Mouse (Mus musculus) E14TG2a.4 (cell line): ENCODE results near the gene Slc25a21.
A peak's percentile ranks its signal among the peaks of the same experiment; 100 is the strongest.

Experiments
- H3K27me3 ChIP-seq: 2 replicates; pipeline ENCODE4 v1.6.1; 2014; ENCODE audit warnings: low read length, control low read depth; ENCODE audit not compliant: insufficient read depth
- H3K36me3 ChIP-seq: 2 replicates; pipeline ENCODE4 v1.6.1; 2014; ENCODE audit warnings: low read length, control low read depth; ENCODE audit not compliant: insufficient read depth
- H3K4me1 ChIP-seq: replicated peaks from 2 replicates; pipeline ENCODE4 v1.6.1; 2014; ENCODE audit warnings: low read depth, low read length, control low read depth
- H3K4me3 ChIP-seq: replicated peaks from 2 replicates; pipeline ENCODE4 v1.5.1; 2014; ENCODE audit warnings: mild to moderate bottlenecking, low read length
- H3K9me3 ChIP-seq: 2 replicates; pipeline ENCODE4 v1.6.1; 2014; ENCODE audit warnings: low read length, control low read depth
- CTCF ChIP-seq: conservative IDR thresholded peaks from 2 replicates; pipeline ENCODE4 v1.5.1; 2014; ENCODE audit warnings: low read length
- NANOG ChIP-seq: IDR thresholded peaks from 2 replicates; pipeline ENCODE4 v1.6.1; 2014; ENCODE audit warnings: borderline replicate concordance, low read length, mixed read lengths
- POU5F1 ChIP-seq: IDR thresholded peaks from 2 replicates; pipeline ENCODE4 v1.6.1; 2014; ENCODE audit warnings: low read length, borderline replicate concordance

Gene Slc25a21

DNA sequence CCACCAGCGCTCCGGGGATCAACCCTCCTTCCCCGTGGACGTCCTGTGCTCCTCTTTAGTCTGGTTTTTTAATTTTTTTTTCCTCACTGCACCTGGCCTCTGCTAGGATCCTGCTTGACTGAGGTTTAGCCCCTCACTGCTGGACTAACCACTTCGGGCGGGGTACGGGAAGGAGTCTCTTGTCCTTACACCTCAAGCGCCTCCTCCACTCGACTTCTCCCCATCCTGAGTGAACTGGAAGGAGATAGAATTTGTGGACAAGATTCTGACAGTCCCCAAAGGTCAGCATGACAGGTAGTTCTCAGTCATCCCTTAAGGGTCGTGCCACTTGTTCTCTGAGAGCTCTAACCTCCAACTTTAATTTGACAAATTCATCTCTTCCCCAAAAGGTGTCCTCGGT lies 502.3 kb downstream of the Slc25a21 start:
- no peak for TF ChIP-seq NANOG
- no peak for TF ChIP-seq CTCF
- no peak for TF ChIP-seq POU5F1
- H3K9me3 ChIP-seq, result no peaks in the 10 kb centered on the region
- H3K4me1 ChIP-seq, result peaks cover 66% of the 10 kb centered on the region
- peaks cover 96% of the 10 kb centered on the region for H3K27me3 ChIP-seq
- H3K4me3 ChIP-seq, result peak overlapping the region; percentile 71
- no peaks in the 10 kb centered on the region for H3K36me3 ChIP-seq

DNA sequence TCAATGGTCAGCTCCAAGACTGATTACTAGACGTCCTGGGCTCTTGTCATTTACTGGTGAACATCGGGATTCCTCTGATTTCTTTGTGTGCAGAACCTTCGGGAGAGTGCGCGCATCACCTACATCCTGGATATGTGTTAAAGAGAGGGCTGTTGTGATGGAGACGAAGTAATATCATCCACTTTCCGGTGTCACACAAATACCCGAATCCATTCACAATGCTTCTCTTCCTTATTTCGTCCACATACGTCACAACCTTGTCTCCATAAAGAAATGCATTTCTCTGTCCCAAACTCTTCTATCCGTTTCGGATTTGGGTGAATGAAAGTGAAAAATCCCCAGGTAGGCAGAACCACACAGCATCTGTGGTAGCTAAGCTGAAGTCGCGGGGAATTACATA lies 502.9 kb downstream of the Slc25a21 start:
- H3K4me1 ChIP-seq, result peaks cover 67% of the 10 kb centered on the region
- TF ChIP-seq NANOG, result no peak
- TF ChIP-seq POU5F1, result no peak
- TF ChIP-seq CTCF, result no peak
- H3K9me3 ChIP-seq, result no peaks in the 10 kb centered on the region
- peaks cover 96% of the 10 kb centered on the region for H3K27me3 ChIP-seq
- H3K4me3 ChIP-seq, result no peak overlapping the region
- no peaks in the 10 kb centered on the region for H3K36me3 ChIP-seq

DNA sequence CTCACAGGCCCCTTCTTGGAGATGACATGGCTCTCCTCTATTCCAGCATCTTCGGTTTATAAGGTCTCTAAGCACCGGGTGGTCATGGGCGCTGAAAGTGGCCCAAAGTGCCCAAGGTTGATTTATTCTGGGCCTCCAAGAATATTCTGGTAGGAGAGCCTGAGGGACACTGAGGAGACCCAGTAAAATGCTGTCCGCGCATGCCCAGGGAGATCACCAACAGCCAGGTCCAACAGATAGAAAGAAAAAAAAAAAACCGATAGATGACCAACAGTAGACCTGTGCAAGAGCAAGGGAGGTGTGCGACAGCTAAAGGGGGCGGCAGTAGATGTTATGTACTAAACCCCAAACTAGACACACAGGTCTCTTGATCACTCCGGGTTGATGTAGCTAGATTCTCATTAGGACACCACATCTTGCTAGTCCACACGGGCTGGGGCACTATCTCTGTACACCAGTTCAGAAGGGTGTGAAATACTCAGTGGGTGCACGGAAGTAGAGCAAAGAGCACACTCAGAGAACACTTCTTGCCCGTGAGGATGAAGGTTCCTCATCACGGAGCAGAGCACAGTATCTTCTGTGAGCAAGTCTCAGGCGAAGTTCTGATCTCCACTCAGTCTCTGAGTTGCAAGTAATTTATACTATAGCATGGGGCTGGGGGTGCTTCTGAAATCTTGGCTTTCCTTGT lies 503.7 kb downstream of the Slc25a21 start:
- no peak overlapping the region for H3K4me3 ChIP-seq
- TF ChIP-seq NANOG, result no peak
- no peak for TF ChIP-seq POU5F1
- no peak for TF ChIP-seq CTCF
- no peaks in the 10 kb centered on the region for H3K36me3 ChIP-seq
- H3K27me3 ChIP-seq, result peaks cover 99% of the 10 kb centered on the region
- no peaks in the 10 kb centered on the region for H3K9me3 ChIP-seq
- H3K4me1 ChIP-seq, result peaks cover 75% of the 10 kb centered on the region

DNA sequence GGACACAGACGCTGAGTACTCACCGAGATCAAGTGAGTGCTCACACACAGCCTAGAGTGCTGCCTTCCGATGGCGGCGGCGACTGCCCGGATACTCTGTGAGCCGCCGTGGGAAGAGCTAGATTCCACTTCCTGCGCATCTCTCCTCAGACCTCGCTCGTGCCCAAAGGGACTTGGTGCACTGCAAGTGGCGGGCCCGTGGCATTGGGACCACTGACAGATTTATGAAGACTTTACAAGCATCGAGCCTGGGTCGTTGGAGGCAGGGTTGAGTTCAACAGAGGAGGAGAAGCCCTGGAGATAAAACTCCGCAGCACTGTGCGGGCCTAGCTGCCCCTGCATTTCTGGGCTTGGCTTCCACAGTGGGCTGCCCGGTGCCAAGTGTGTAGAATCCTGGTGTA lies 504.7 kb downstream of the Slc25a21 start:
- Histone ChIP-seq H3K36me3 (no peaks in the 10 kb centered on the region), H3K4me1 (peaks cover 71% of the 10 kb centered on the region), H3K9me3 (no peaks in the 10 kb centered on the region), H3K4me3 (0 out of 2 replicates have a peak overlapping the region, but pooled peaks have one; percentile 3), H3K27me3 (peaks cover 99% of the 10 kb centered on the region)
- TF ChIP-seq CTCF (no peak), NANOG (no peak), POU5F1 (no peak)

DNA sequence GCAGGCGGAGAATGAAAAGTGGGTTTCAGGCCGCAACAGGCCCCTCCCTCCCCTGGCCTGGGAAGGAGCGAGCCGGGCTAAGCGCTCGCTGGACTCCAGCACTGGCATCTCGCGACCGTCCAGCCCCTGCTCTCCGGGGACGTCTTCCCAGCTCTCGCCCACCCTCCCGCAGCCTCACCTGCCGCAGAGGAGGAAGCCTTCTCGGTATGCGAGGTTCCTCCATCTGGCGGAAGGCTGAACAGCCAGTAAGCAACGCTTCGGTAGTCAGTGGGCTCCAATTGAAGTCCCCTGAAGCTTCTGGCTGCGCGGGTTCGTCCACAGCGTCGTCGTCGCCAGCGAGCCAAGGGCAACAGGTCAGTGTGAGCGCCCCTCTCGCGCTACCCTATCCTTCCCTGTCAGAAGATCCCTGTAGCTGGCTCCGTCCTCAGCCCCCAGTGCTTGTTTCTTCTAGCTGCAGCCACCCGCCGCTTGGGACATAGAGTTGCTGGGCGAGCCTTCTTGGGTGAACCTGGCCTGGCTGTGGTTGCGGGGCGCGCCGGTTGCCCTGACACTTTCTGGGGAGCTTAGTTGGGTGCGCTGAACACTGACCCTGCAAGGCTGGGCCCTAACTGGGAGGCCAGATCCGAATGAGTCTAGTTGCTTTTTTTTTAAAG lies 505.7 kb downstream of the Slc25a21 start, which contains the start of gene Pax9:
TSS of gene Pax9 (plus strand) at position 341 of the 653 bp plus-strand sequence.
- TF ChIP-seq CTCF (no peak), NANOG (no peak), POU5F1 (no peak)
- Histone ChIP-seq H3K4me1 (peaks cover 61% of the 10 kb centered on the region), H3K36me3 (no peaks in the 10 kb centered on the region), H3K9me3 (no peaks in the 10 kb centered on the region), H3K4me3 (peak within 1 kb of the TSS; percentile 43), H3K27me3 (peaks cover 96% of the 10 kb centered on the region)

DNA sequence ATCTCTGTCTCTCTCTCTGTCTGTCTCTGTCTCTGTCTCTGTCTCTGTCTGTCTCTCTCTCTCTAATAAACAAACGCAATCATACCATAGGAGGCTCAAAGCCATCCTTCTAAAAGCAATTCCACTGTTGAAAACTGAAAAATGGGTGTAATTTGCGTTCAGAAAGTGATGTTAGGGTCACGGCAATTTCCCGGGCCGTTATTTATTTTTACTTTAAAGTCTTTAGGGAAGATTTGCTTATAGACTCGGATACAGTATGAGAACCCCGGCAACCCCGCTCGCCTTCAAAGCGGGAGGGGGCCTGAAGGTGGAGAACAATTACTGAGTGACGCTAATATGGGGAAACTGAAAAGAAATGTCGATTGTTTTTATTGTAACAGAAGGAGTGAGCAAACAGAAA lies 506.3 kb downstream of the Slc25a21 start:
- TF ChIP-seq POU5F1, result no peak
- TF ChIP-seq CTCF, result no peak
- no peak for TF ChIP-seq NANOG
- Histone ChIP-seq H3K4me1 (peaks cover 55% of the 10 kb centered on the region), H3K9me3 (no peaks in the 10 kb centered on the region), H3K4me3 (peak overlapping the region; percentile 43; the same call in 1 of the 2 replicates), H3K36me3 (no peaks in the 10 kb centered on the region), H3K27me3 (peaks cover 95% of the 10 kb centered on the region)

DNA sequence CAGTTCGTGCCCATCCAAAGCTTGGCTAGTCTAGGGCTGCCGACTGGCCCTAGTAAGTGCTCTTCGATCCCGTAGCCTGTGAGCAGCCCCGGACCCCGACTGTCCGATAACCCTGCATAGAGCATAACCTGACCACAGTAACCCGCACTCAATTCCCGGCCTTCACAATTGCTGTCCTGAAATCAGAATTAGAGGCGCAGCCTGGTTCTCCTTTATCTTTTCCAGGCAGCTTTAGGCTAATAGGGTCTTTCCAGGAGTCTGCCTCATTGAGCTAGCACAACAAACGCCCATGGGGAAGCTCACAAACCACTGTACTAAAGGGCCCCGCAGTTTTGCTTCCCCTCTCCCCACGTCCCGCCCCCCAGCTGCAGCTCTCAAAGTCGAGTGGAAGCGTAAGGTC lies 506.9 kb downstream of the Slc25a21 start:
- Histone ChIP-seq H3K4me3 (no peak overlapping the region), H3K36me3 (no peaks in the 10 kb centered on the region), H3K27me3 (peaks cover 93% of the 10 kb centered on the region), H3K4me1 (peaks cover 50% of the 10 kb centered on the region), H3K9me3 (no peaks in the 10 kb centered on the region)
- TF ChIP-seq NANOG, result no peak
- no peak for TF ChIP-seq POU5F1
- TF ChIP-seq CTCF, result no peak

DNA sequence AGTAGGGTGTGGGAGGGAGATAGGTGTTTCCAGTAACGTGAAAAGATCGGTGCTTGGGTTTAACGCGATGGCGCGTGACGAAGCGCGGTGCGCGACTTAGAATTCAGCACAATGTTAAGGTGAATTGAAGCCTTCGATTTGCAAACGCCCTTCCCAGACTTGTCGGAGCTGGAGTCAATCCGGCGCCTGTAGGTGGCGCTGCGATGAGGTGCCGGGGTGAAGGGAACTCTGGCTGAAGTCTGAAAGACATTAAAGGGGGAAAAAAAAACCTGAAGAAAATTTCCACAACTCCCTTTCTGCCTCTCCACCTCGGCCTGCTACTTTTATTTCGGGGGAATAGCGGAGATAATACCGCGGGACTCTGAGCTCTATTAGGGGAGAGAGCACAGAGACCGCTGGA lies 507.5 kb downstream of the Slc25a21 start:
- Histone ChIP-seq H3K9me3 (no peaks in the 10 kb centered on the region), H3K27me3 (peaks cover 90% of the 10 kb centered on the region), H3K4me1 (peaks cover 45% of the 10 kb centered on the region), H3K36me3 (no peaks in the 10 kb centered on the region), H3K4me3 (peak overlapping the region; percentile 32; the same call in 1 of the 2 replicates)
- no peak for TF ChIP-seq NANOG
- no peak for TF ChIP-seq POU5F1
- peak; percentile 52 for TF ChIP-seq CTCF

DNA sequence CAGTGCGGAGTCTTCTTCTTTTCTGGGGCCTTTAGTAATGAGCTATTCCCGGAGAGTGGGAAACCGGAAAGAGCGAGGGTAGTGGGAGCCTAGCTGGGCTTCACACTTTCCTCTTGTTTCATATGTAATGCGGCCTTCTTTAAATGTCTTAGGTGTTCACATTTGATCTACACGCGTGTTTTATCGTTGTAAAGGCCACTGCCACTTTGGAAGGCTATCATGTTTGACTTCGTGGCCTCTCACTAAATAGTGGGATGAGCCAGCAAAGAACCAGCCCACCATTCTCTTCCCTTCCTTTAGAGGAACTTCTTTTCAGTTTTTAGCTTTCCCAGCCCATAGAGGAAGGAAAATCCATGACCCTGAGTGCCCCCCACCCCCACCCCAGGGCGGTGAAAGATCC lies 507.9 kb downstream of the Slc25a21 start:
- peaks cover 41% of the 10 kb centered on the region for H3K4me1 ChIP-seq
- H3K36me3 ChIP-seq, result no peaks in the 10 kb centered on the region
- peak overlapping the region; percentile 32; the same call in 1 of the 2 replicates for H3K4me3 ChIP-seq
- TF ChIP-seq CTCF (no peak), NANOG (no peak), POU5F1 (no peak)
- no peaks in the 10 kb centered on the region for H3K9me3 ChIP-seq
- peaks cover 90% of the 10 kb centered on the region for H3K27me3 ChIP-seq
